Mouse (Mus musculus): ENCODE data around the gene Asic1. TPM values are rescaled to one million over a fixed set of nuclear protein-coding genes. Genes with fewer than 3 reads are reported as not detected.

Asic1 gene
- total RNA-seq, 2 experiments from 2014 or later, result 0.22 to 0.35 TPM

DNA sequence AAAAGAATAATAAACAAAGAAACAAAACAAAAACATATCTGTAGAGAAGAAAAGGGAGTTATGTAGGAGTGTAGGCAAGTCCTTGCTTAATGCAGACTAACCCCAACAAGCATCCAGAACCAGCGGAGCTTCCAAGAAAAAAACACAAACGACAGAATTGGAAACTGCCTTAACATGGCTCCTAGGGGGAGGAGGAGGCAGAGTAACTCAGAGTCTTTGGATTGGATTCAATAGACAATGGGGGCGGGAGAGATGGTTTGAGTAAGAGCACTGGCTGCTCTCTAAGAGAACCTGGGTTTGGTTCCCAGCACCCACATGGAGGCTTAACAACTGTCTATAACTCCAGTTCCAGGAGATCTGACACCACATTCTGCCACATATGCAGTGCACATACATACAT, 61.5 kb downstream of the Asic1 start:
- no peak for DNase-seq
- intact Hi-C loops (cut with DNase I), result no loop called here

DNA sequence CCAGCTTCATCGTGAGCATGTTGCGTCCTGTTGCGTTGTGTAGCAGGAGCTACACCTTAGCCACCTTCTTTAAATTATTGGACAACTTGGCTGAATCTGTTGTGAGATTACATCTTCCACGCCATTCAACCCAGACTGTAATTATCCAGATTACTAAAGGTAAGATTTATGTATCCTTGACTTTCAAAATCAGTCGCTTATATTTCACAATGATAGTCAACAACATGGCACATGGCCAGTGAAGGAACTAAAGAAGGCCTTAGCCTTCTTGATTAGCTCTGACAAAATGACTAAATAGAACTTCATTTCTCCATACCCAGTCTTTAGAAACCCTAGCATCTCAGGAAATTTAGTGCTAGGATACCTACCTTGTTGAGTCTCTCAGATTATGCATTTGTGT, 63.0 kb downstream of the Asic1 start:
- DNase-seq, result no peak
- intact Hi-C loops (cut with DNase I), result no loop called here

- peak; percentile 100 for DNase-seq
- intact Hi-C loops (cut with DNase I), result no loop called here
These were observed 65.5 kb downstream of the Asic1 start for GRCm38 (mm10) chr15:99735631-99736030.

DNA sequence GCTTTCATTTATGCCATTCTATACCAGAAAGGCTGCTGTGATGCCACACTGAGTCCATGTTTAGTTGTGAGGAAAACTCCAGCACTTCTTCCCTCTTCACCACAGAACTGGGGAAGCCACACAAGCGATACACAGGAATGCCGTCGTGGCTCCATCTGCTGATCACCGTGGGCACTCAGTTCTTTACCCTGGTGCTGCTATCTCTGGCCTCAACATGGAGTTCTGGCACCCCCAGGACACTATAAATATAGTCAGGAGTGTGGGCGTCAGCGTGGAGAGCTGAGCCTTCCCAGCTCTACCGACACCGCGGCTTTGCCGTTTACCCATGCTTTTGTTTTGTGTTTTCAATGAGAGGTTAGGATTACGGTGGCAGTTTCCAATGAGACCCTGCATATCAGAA, 66.5 kb downstream of the Asic1 start:
- DNase-seq, result no peak
- intact Hi-C loops (cut with DNase I), result no loop called here

DNA sequence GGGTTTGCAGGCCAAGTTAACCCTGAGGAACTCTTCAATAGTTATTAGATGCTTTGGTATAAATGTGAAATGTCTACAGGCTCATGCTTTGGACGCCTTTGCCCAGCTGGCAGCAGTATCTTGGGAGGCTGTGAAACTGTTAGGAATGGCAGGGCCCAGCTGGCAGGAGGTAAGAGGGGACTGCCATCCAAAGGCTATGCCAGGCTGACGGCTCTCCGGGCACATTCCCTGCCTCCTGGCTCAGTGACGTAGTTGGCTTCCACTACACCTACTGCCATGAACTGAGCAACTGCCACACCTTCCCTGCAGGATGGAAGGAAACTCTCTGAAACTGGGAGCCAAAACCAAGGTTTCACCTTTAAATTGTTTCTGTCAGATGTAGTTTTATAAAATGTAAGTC, 70.1 kb downstream of the Asic1 start:
- intact Hi-C loops (cut with DNase I), result no loop called here
- DNase-seq, result no peak

Other genes starting within 250 kb of the Asic1 start
- gene Nckap5l, start 212.6 kb upstream of the Asic1 start, total RNA-seq (2021), result 1 to 10 TPM; 6.9 to 8.8 TPM
- 1 to 10 TPM; 3.2 to 3.4 TPM for gene Bcdin3d, start 195.6 kb upstream of the Asic1 start, total RNA-seq (2021)
- under 1 TPM; 0.31 to 0.33 TPM for gene Faim2, start 142.2 kb upstream of the Asic1 start, total RNA-seq (2021)
- not detected for gene Aqp2, start 91.3 kb upstream of the Asic1 start, total RNA-seq (2021)
- not detected for gene Aqp5, start 79.6 kb upstream of the Asic1 start, total RNA-seq (2021)
- gene Aqp6, start 69.0 kb upstream of the Asic1 start, total RNA-seq (2021), result not detected
- gene Racgap1, start 18.7 kb upstream of the Asic1 start, total RNA-seq (2021), result 1 to 10 TPM; 2.1 to 2.2 TPM
- gene Smarcd1, start 31.8 kb downstream of the Asic1 start, total RNA-seq (2021), result 10 to 100 TPM; 18.7 to 22.1 TPM
- gene Gm17349, start 35.1 kb downstream of the Asic1 start, total RNA-seq (2021), result 1 to 10 TPM; 1.8 to 2.4 TPM
- gene Gpd1, start 47.1 kb downstream of the Asic1 start, total RNA-seq (2021), result 10 to 100 TPM; 61.0 to 62.5 TPM
- gene Cox14, start 55.2 kb downstream of the Asic1 start, total RNA-seq (2021), result 100 to 1,000 TPM; 218 to 222 TPM
- 10 to 100 TPM; 17.6 to 18.0 TPM for gene Cers5, start 102.5 kb downstream of the Asic1 start, total RNA-seq (2021)
- 10 to 100 TPM; 19.9 to 21.0 TPM for gene Lima1, start 205.1 kb downstream of the Asic1 start, total RNA-seq (2021)